Mouse (Mus musculus): ENCODE results near the gene Hk1. TPM values are rescaled to one million over a fixed set of nuclear protein-coding genes. Genes with fewer than 3 reads are reported as not detected.

Gene Hk1
- polyA plus RNA-seq, 3 experiments from 2014 or later: 64.3 to 101 (median 74.8) TPM

DNA sequence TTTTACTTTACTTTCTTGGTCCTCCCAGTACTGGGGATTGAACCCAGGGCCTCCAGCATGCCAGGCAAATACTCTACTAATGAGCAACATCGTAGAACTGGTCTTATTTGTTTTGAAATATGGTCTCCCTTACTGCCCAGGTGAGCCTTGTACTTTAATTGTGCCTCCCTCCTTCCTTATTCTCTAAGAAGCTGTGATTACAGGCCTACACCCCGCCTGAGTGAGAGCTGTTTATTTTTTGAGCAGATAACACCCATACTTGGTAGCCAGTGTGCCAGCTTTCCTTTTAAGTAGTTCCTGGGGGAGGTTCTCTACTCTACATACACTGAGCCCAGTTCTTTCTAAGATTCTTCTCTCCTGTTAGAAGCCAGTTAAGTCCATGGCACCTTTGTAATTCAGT lies 115.4 kb downstream of the Hk1 start:
- no peak for ATAC-seq

DNA sequence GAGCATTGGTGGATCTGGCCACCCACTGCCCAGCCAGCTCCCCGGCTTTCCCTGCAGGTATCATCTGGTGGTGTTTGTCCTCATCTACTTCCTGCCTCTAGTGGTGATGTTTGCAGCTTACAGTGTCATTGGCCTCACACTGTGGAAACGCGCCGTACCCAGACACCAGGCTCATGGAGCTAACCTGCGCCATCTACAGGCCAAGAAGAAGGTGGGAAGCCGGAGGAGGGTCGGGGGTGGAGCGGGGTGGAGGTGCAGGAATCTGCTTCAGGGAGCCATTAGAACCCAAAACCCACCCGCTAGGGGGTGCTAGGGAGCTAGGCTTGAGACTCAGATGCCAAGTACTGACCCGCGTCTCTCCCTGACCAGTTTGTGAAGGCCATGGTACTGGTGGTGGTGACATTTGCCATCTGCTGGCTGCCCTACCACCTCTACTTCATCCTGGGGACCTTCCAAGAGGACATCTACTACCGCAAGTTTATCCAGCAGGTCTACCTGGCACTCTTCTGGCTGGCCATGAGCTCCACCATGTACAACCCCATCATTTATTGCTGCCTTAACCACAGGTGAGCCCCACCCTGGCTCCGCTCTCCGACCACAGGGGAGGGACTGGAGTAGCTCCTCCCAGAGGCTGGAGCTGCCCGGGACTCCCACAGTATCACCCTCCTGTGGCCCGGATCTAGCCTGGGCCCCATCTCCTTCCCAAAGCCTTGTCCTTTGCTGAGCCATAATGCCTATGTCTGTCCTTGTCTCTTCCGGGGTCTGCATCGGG lies 118.4 kb downstream of the Hk1 start:
- peak; percentile 95 for ATAC-seq

GRCm38 (mm10) chr10:62258298-62258697 lies 121.4 kb downstream of the Hk1 start:
- no peak for ATAC-seq

DNA sequence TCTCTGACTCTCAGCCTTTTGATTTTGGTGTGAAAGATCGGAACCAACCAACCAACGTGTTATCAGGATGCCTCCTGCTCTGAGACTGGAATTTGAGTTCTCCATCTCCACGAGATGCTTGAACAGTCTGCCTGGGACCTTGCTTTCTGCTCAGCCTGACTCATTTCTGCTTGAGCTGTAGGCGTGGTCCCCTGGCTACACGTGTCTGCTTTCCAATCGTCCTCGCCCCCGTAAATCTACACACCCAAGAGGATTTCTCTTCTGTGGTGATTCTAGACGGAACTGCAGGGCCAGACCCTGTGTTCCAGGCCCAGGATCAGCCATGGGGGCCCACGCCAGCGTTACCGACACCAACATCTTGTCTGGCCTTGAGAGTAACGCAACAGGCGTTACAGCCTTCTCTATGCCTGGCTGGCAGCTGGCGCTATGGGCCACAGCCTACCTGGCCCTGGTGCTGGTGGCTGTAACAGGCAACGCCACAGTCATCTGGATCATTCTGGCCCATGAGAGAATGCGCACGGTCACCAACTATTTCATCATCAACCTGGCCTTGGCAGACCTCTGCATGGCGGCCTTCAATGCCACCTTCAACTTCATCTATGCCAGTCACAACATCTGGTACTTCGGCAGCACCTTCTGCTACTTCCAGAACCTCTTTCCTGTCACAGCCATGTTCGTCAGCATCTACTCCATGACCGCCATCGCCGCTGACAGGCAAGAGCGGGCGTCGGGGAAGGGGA lies 127.0 kb downstream of the Hk1 start:
- no peak for ATAC-seq

GRCm38 (mm10) chr10:62252000-62252488 lies 127.7 kb downstream of the Hk1 start, which contains the start of gene Tacr2:
Tacr2 (plus strand) TSS chr10:62252438.
- no peak for ATAC-seq

DNA sequence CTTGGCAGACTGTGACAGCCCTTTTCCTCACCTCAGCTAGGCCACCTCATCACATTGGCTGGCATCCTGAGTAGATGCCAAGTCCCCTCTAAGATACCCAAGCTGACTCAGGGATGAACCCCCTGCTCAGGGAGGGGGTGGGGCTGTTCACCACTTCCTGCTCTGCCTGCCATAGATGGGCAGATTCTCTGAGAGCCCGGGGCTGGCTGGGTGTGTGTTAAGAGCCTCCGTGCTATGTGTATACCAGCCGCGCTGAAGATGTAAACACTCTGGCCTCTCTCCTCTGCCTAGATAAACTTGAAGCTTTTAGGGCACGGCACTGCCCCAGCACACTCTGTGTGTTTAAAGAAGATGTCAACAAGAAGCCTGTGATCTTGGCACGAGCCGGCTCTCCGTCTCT lies 131.9 kb downstream of the Hk1 start:
- peak; percentile 64 for ATAC-seq

GRCm38 (mm10) chr10:62247156-62247555 lies 132.6 kb downstream of the Hk1 start:
- ATAC-seq: no peak

DNA sequence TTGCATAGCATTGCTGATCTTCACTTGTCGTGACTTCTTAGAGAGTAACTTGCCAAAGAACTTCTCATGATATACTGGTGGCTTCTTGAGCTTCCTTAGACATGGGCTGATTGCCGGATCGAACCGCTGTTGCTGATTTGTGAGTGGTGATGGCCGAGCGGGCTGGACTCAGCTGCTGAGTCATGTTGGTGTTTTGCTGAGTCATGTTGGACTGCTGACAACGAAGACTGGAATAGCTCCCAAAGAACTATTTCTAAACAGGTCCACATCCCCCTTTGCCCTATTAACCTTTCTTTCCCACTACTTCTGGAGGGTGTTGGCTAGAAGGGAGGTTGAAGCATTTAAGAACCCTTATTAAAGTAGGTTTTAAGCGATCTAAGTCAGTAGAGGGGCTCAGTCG lies 135.6 kb downstream of the Hk1 start:
- no peak for ATAC-seq

DNA sequence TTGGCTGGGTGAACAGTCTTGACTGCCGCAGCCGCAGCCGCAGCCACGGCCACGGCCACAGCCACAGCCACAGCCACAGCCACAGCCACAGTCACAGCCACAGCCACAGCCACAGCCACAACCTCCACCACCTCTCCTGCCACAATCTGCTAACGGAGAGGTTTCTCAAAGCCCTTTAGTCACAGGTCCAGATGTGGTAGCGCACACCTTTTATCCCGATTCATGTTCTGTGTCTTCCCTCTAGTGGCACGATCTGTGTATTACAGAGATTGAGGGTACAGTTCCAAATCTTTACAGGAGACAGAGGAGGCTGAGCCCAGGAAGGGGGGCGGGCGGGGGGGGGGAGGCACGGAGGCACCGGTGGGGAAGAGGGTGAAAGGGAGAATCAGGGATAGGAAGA lies 136.8 kb downstream of the Hk1 start:
- ATAC-seq: no peak

DNA sequence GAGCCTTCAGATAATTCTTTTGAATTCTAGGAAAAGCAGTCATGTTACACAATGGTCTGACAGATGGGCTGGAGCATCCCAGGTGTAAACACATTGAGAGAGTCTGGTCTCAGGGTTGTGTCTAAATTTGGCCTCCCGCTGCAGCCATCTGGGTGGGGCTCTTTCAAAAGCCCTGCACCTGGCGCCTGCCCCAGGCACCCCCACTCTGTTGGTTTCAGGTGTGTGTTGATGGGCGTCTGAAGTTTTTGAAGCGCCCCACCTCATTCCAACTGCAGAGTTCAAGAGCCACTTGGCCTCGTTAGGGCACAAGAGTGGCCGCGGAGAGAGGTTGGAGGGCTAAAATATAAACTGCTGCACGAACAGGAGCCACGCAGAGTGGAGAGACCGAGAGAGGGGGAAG lies 137.3 kb downstream of the Hk1 start:
- ATAC-seq: no peak

DNA sequence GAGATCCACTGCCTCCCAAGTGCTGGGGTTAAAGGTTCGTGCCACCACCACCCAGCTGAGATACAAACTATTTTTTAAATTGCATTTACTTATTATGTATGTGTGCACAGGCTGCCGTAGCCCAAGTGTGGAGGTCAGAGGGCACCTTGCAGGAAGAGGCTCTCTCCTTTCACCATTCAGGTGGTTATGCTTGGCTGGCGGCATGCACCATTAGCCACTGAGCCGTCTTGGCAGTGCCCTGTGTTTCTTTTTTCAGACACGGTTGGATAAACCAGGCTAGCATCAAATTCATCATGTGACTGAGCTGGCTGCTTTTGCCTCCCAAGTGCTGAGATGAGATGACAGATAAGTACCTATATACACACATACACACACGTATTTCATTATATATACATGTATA lies 140.4 kb downstream of the Hk1 start:
- no peak for ATAC-seq

DNA sequence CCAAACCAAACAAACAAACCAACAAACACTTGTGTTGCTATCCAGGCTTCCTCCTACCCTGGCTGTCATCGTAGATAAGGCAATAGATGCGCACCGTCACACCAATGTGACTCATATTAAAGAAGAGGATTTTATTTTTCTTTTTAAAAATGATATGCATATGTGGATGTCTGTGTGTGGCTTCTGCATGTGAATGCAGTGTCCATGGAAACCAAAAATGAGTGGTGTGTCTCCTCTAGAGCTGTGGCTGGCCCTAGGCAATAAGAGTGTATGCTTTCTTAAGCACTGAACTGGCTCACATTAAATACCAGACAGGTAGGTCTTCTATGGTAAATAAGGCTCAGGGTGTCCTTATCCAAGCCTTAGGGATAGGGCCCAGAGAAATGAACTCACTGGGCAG lies 141.0 kb downstream of the Hk1 start:
- ATAC-seq: no peak

DNA sequence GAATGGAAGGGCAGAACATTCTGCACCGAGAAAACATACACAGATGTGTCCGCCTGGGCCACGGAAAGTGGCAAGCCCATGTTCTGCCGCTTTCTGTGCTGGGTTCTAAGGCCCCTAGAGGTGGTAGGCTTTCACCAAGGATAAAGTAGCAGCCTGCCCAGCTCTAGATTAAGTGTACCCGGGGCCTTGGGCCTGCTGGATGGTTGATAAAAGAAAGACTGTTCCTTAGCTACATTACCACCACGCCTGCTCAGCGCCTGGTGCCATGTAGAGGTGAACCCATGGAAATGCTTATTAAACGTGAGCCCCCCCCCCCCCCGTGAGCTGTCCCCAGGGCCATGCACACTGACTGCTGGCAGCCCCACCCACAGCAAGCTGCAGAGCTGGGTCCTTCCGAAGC lies 142.5 kb downstream of the Hk1 start:
- ATAC-seq: no peak

GRCm38 (mm10) chr10:62236165-62236564 lies 143.5 kb downstream of the Hk1 start:
- no peak for ATAC-seq

DNA sequence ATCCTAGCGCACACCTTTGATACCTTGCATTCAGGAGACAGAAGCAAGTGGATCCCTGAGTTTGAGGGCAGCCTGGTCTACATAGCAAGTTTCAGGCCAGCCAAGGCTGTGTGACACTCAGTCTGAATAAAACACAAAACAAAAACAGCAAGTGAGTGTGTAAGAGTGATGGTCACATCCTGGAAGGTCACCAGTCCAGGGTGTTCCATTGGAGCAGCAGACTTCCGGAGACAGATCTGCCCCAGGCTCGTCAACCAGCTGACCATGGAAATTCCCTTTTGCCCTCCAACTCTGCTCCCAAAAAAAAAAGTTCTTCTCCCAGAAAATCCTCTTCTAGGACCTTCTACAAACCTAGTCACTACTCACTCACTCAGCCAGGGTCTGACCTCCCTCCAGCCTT lies 147.9 kb downstream of the Hk1 start:
- ATAC-seq: no peak

DNA sequence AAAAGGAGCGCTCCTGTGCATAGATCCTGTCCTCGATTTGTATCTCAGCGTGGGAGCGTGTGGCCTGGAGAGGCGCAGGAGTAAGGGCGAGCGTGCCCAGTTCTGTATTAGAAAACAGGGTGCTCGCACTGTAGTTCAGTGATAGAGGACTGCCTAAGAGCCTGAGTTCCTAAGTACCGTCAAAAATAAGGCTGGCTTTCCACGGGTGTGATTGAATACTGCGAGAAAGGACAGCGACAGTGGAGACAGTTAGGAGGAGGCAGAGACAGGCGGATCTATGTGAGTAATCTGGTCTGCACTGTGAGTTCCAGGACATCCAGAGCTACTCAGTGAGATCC lies 148.3 kb downstream of the Hk1 start:
- ATAC-seq: no peak

GRCm38 (mm10) chr10:62230708-62231394 lies 148.9 kb downstream of the Hk1 start, which contains the start of gene Tspan15:
Tspan15 (minus strand) TSS chr10:62231251.
- ATAC-seq: no peak

DNA sequence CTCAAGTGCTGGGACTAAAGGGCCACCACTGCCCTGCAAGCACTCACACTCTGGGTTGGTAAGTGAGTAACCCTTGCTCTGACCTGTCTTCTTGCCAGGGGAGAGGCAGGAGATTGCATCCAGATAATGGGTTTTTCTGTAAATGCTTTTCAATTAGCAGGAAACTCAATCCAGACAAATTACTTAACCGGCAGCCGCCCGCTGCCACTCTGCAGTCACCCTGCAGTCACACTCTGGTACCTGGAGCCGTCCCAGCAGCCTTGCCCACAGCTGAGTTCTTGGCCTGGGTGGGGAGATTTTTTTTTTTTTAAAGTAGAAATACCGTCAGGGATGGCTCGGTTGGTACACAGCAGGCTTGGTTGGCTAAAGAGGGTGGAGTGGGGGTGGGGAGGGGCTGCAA lies 151.6 kb downstream of the Hk1 start:
- no peak for ATAC-seq

GRCm38 (mm10) chr10:62225839-62226238 lies 153.9 kb downstream of the Hk1 start:
- ATAC-seq: no peak

GRCm38 (mm10) chr10:62224231-62224630 lies 155.5 kb downstream of the Hk1 start:
- ATAC-seq: no peak

- ATAC-seq: no peak
These were observed 156.9 kb downstream of the Hk1 start for GRCm38 (mm10) chr10:62222777-62223176.

DNA sequence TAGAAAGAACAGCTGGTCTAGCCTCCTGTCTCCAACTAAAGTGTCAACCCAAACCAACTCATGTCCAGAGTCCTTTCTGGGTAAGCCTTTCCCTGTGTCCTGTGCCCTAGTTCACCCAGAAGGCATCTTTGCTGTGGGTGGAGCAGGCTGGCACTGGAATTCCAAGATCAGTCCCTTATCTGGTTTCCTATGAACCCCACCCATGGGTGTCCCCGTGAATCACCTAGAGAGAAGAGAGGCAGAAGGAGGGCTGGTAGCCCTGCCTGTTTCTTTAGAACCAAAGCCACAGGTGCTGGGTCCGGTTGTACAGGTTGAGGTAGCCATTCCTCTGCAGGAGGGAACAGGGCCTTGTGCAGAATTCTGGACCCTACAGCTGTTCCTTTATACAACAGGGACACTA lies 158.1 kb downstream of the Hk1 start:
- no peak for ATAC-seq

DNA sequence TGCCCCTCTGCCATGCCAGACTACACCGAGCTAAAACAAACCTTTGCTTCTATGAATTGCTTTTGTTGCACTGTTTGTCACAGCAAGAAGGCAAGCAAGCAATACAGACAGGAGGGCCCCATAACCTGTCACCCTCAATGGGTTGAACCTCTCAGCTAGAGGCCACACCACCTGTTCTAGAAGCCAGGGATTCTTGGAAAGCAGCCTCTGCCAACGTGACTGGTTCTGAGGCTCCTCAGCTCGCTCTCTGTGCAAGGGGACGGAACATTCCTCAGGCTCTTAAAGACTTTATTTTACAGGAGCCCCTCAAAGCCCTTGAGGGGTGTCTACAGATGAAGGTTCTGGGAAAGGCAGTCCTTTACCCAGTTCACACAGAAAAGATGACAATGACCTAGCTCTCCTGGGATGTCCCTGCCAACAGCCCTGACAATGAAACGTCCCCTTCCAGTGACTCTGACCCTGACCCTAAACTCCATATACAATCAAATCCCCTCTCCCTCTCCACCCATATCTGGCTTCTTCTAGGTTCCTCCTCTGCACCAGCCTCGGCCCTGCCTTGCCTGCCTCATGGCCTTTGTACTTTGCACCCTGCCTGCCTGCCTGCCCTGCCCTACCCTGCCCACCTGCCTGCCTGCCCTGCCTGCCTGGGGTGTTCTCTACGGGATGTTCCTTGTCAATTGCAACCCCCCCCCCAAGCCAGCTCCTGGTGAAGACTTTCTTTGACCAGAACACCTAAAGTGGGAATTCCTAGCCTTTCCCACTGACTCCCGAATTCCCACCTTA lies 158.8 kb downstream of the Hk1 start:
- no peak for ATAC-seq

All from inflammation-experienced regulatory T-cells, adult 6 months (primary cell).